Mouse (Mus musculus): Measurements from ENCODE around the gene Acaca. TPM values are rescaled to one million over a fixed set of nuclear protein-coding genes. Genes with fewer than 3 reads are reported as not detected.
"Not testable (repeated sequence)": the region's sequence is repeated elsewhere in the genome, so short reads cannot be mapped to it uniquely, and the experiment has no call there.

Gene Acaca
- polyA plus RNA-seq, 1 experiment from 2014 or later = 15.0 TPM

GRCm38 (mm10) chr11:84391126-84391525 lies 261.7 kb downstream of the Acaca start:
- no peak for ATAC-seq
- 84% methylated on average over 8 of the region's 8 CpGs for WGBS

GRCm38 (mm10) chr11:84392066-84392465 lies 262.6 kb downstream of the Acaca start:
- not testable (repeated sequence) for ATAC-seq; H3K4me2 ChIP-seq (replicated peaks); H3K36me3 ChIP-seq; H3K27me3 ChIP-seq (replicated peaks); H3K4me1 ChIP-seq (replicated peaks); H3K9me3 ChIP-seq; H3K9ac ChIP-seq; H3K4me3 ChIP-seq (replicated peaks); H3K27ac ChIP-seq
- WGBS = 86% methylated on average over 7 of the region's 7 CpGs

More at GRCm38 (mm10) chr11:84391126-84391525, 261.7 kb downstream of the Acaca start:
- Histone ChIP-seq H3K36me3 (no peaks in the 10 kb centered on the region), H3K4me3 (replicated peaks) (no peak overlapping the region), H3K4me1 (replicated peaks) (no peaks in the 10 kb centered on the region), H3K4me2 (replicated peaks) (no peak overlapping the region), H3K9ac (no peak overlapping the region), H3K9me3 (no peaks in the 10 kb centered on the region), H3K27me3 (replicated peaks) (no peaks in the 10 kb centered on the region), H3K27ac (no peak overlapping the region)

- Histone ChIP-seq H3K36me3 (peaks cover 6% of the 10 kb centered on the region; the same call in 1 of the 2 replicates), H3K9ac (no peak overlapping the region), H3K4me2 (replicated peaks) (no peak overlapping the region), H3K27ac (no peak overlapping the region), H3K9me3 (no peaks in the 10 kb centered on the region), H3K4me3 (replicated peaks) (no peak overlapping the region), H3K27me3 (replicated peaks) (no peaks in the 10 kb centered on the region), H3K4me1 (replicated peaks) (no peaks in the 10 kb centered on the region)
- 57% methylated on average over 7 of the region's 7 CpGs for WGBS
- ATAC-seq = no peak
Measured at GRCm38 (mm10) chr11:84393571-84393970, 264.1 kb downstream of the Acaca start.

- WGBS = 63% methylated on average over 1 of the region's 1 CpGs
- ATAC-seq = no peak
- Histone ChIP-seq H3K9me3 (no peaks in the 10 kb centered on the region), H3K27ac (no peak overlapping the region), H3K36me3 (peaks cover 6% of the 10 kb centered on the region; the same call in 1 of the 2 replicates), H3K4me3 (replicated peaks) (no peak overlapping the region), H3K4me1 (replicated peaks) (no peaks in the 10 kb centered on the region), H3K9ac (no peak overlapping the region), H3K27me3 (replicated peaks) (no peaks in the 10 kb centered on the region), H3K4me2 (replicated peaks) (no peak overlapping the region)
Measured at GRCm38 (mm10) chr11:84395010-84395409, 265.5 kb downstream of the Acaca start.

GRCm38 (mm10) chr11:84406733-84407132 lies 277.3 kb downstream of the Acaca start:
- WGBS = 87% methylated on average over 4 of the region's 4 CpGs
- H3K4me1 ChIP-seq (replicated peaks) = 0 out of 2 replicates have a peak, but pooled peaks cover 4% of the 10 kb centered on the region
- ATAC-seq = no peak

GRCm38 (mm10) chr11:84410383-84410782 lies 280.9 kb downstream of the Acaca start:
- 0 out of 2 replicates have a peak, but pooled peaks have one; percentile 4 for ATAC-seq
- Histone ChIP-seq H3K27me3 (replicated peaks) (no peaks in the 10 kb centered on the region), H3K4me3 (replicated peaks) (no peak overlapping the region), H3K9ac (no peak overlapping the region), H3K27ac (no peak overlapping the region), H3K9me3 (0 out of 2 replicates have a peak, but pooled peaks cover 3% of the 10 kb centered on the region), H3K36me3 (no peaks in the 10 kb centered on the region), H3K4me1 (replicated peaks) (0 out of 2 replicates have a peak, but pooled peaks cover 4% of the 10 kb centered on the region), H3K4me2 (replicated peaks) (no peak overlapping the region)
- WGBS = 56% methylated on average over 4 of the region's 4 CpGs

More at GRCm38 (mm10) chr11:84406733-84407132, 277.3 kb downstream of the Acaca start:
- Histone ChIP-seq H3K4me2 (replicated peaks) (no peak overlapping the region), H3K9me3 (0 out of 2 replicates have a peak, but pooled peaks cover 3% of the 10 kb centered on the region), H3K27me3 (replicated peaks) (no peaks in the 10 kb centered on the region), H3K4me3 (replicated peaks) (no peak overlapping the region), H3K9ac (no peak overlapping the region), H3K27ac (no peak overlapping the region), H3K36me3 (no peaks in the 10 kb centered on the region)

- H3K27ac ChIP-seq = no peak overlapping the region
- peak; percentile 58; the same call in 1 of the 2 replicates for ATAC-seq
- H3K4me2 ChIP-seq (replicated peaks) = no peak overlapping the region
- H3K9ac ChIP-seq = no peak overlapping the region
- 0 out of 2 replicates have a peak, but pooled peaks cover 3% of the 10 kb centered on the region for H3K9me3 ChIP-seq
- H3K27me3 ChIP-seq (replicated peaks) = no peaks in the 10 kb centered on the region
- 62% methylated on average over 7 of the region's 7 CpGs for WGBS
- H3K4me3 ChIP-seq (replicated peaks) = no peak overlapping the region
- no peaks in the 10 kb centered on the region for H3K36me3 ChIP-seq
- H3K4me1 ChIP-seq (replicated peaks) = 0 out of 2 replicates have a peak, but pooled peaks cover 4% of the 10 kb centered on the region
Measured at GRCm38 (mm10) chr11:84410879-84411641, 281.6 kb downstream of the Acaca start.

GRCm38 (mm10) chr11:84411642-84412018 lies 282.2 kb downstream of the Acaca start:
- H3K36me3 ChIP-seq = no peaks in the 10 kb centered on the region
- no peaks in the 10 kb centered on the region for H3K27me3 ChIP-seq (replicated peaks)
- 0 out of 2 replicates have a peak, but pooled peaks have one; percentile 17 for ATAC-seq
- H3K27ac ChIP-seq = no peak overlapping the region
- H3K9me3 ChIP-seq = 0 out of 2 replicates have a peak, but pooled peaks cover 2% of the 10 kb centered on the region
- WGBS = 66% methylated on average over 7 of the region's 7 CpGs
- no peak overlapping the region for H3K4me2 ChIP-seq (replicated peaks)
- H3K4me1 ChIP-seq (replicated peaks) = 0 out of 2 replicates have a peak, but pooled peaks cover 4% of the 10 kb centered on the region
- H3K9ac ChIP-seq = no peak overlapping the region
- no peak overlapping the region for H3K4me3 ChIP-seq (replicated peaks)

GRCm38 (mm10) chr11:84412201-84412934 lies 282.9 kb downstream of the Acaca start:
- H3K4me2 ChIP-seq (replicated peaks) = no peak overlapping the region
- ATAC-seq = no peak
- no peak overlapping the region for H3K9ac ChIP-seq
- no peak overlapping the region for H3K4me3 ChIP-seq (replicated peaks)
- H3K27me3 ChIP-seq (replicated peaks) = no peaks in the 10 kb centered on the region
- H3K4me1 ChIP-seq (replicated peaks) = 0 out of 2 replicates have a peak, but pooled peaks cover 4% of the 10 kb centered on the region
- no peaks in the 10 kb centered on the region for H3K9me3 ChIP-seq
- WGBS = 65% methylated on average over 12 of the region's 12 CpGs
- H3K27ac ChIP-seq = no peak overlapping the region
- no peaks in the 10 kb centered on the region for H3K36me3 ChIP-seq

GRCm38 (mm10) chr11:84413111-84413510 lies 283.6 kb downstream of the Acaca start:
- Histone ChIP-seq H3K9ac (no peak overlapping the region), H3K4me3 (replicated peaks) (no peak overlapping the region), H3K9me3 (no peaks in the 10 kb centered on the region), H3K4me2 (replicated peaks) (no peak overlapping the region), H3K36me3 (no peaks in the 10 kb centered on the region), H3K27me3 (replicated peaks) (no peaks in the 10 kb centered on the region), H3K4me1 (replicated peaks) (0 out of 2 replicates have a peak, but pooled peaks cover 4% of the 10 kb centered on the region), H3K27ac (no peak overlapping the region)
- no peak for ATAC-seq
- 58% methylated on average over 6 of the region's 6 CpGs for WGBS

GRCm38 (mm10) chr11:84420779-84421178 lies 291.3 kb downstream of the Acaca start:
- peaks cover 2% of the 10 kb centered on the region for H3K4me1 ChIP-seq (replicated peaks)
- no peaks in the 10 kb centered on the region for H3K27me3 ChIP-seq (replicated peaks)
- WGBS = 90% methylated on average over 6 of the region's 6 CpGs
- no peaks in the 10 kb centered on the region for H3K36me3 ChIP-seq
- H3K4me3 ChIP-seq (replicated peaks) = no peak overlapping the region
- no peaks in the 10 kb centered on the region for H3K9me3 ChIP-seq
- ATAC-seq = no peak
- no peak overlapping the region for H3K4me2 ChIP-seq (replicated peaks)
- H3K9ac ChIP-seq = no peak overlapping the region
- no peak overlapping the region for H3K27ac ChIP-seq
